Mouse (Mus musculus): Measurements from ENCODE around the gene Hspbp1.

DNA sequence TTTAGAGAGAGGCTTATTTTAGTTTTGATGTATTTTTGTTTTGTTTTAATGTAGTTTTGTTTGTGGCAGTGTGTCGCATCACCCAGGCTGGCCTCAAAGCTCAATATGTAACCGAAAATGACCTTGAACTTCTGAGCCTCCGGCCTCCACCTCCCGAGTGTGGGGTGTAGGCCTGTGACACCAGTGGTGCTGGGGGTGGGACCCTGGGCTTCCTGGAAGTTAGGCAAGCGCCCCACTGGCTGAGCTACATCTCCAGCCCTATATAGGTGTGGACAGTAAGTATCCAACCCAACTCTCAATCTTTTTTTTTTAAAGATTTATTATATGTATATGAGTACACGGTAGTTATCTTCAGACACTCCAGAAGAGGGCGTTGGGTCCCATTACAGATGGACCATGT is 18.3 kb upstream of the Hspbp1 start:
- TF ChIP-seq CTCF (IDR thresholded peaks at IDR 0.05; ENCODE audit: insufficient read depth, low read depth, low read length) (no peak), POLR2A (IDR thresholded peaks at IDR 0.05; ENCODE audit: insufficient read depth, low read depth, low read length) (no peak)
